Mouse (Mus musculus) heart, embryonic 16.5 days (tissue): ENCODE measurements around the gene Hbq1b. TPM values are rescaled to one million over a fixed set of nuclear protein-coding genes. Genes with fewer than 3 reads are reported as not detected.
A peak's percentile ranks its signal among the peaks of the same experiment; 100 is the strongest.
"Not testable (repeated sequence)": the region's sequence is repeated elsewhere in the genome, so short reads cannot be mapped to it uniquely, and the experiment has no call there.

Experiments used
- ATAC-seq: fragments of 200-750 bp; cut with Nextera tagmentation; replicated peaks from 2 replicates; pipeline ENCODE4 v1.8.0; 2017; ENCODE audit warnings: moderate number of reproducible peaks; ENCODE audit not compliant: insufficient read depth, low FRiP score; ENCODE audit errors: extremely low read depth
- H3K27ac ChIP-seq: fragments of 300-500 bp; sonication (generic); 2 replicates; pipeline ENCODE4 v1.5.1; 2014; ENCODE audit warnings: mild to moderate bottlenecking, low read length, control low read depth, moderate library complexity
- H3K27me3 ChIP-seq: fragments of 300-500 bp; sonication (generic); 2 replicates; pipeline ENCODE4 v1.6.1; 2014; ENCODE audit warnings: low read length, mixed read lengths; ENCODE audit not compliant: control insufficient read depth, insufficient read depth
- H3K36me3 ChIP-seq: fragments of 300-500 bp; sonication (generic); 2 replicates; pipeline ENCODE4 v1.6.1; 2014; ENCODE audit not compliant: control insufficient read depth, insufficient read depth
- H3K4me1 ChIP-seq: fragments of 300-500 bp; sonication (generic); 2 replicates; pipeline ENCODE4 v1.6.1; 2014; ENCODE audit warnings: low read length, mixed read lengths; ENCODE audit not compliant: control insufficient read depth, insufficient read depth
- H3K4me2 ChIP-seq: fragments of 300-500 bp; sonication (generic); 2 replicates; pipeline ENCODE4 v1.6.1; 2014; ENCODE audit warnings: low read depth, mild to moderate bottlenecking, control low read depth, low read length
- H3K4me3 ChIP-seq: fragments of 300-500 bp; sonication (generic); 2 replicates; pipeline ENCODE4 v1.5.1; 2014; ENCODE audit warnings: mild to moderate bottlenecking, control low read depth, low read length
- H3K9ac ChIP-seq: fragments of 300-500 bp; sonication (generic); 2 replicates; pipeline ENCODE4 v1.6.1; 2014; ENCODE audit warnings: low read length, control low read depth
- H3K9me3 ChIP-seq: fragments of 300-500 bp; sonication (generic); replicated peaks from 2 replicates; pipeline ENCODE4 v1.6.1; 2016; ENCODE audit warnings: low read length; ENCODE audit not compliant: control insufficient read depth
- WGBS: fragments of 180-500 bp; shearing (Covaris S2); extraction: QIAGEN DNeasy Blood & Tissue Kit; methylation state at CpG from one replicate; pipeline ENCODE4 v1.1.7; 2014; 5-methylcytosine and 5-hydroxymethylcytosine counted together
- polyA plus RNA-seq: library from polyadenylated mRNA; unstranded; fragments of >200 nt; fragmentation: Nextera tagmentation; extraction: Ambion mirVana; gene quantifications from 2 replicates; pipeline ENCODE4 v1.2.1, GENCODE M21; 2015

Hbq1b gene
- polyA plus RNA-seq, result 1.5 and 1.7 TPM in 2 replicates

DNA sequence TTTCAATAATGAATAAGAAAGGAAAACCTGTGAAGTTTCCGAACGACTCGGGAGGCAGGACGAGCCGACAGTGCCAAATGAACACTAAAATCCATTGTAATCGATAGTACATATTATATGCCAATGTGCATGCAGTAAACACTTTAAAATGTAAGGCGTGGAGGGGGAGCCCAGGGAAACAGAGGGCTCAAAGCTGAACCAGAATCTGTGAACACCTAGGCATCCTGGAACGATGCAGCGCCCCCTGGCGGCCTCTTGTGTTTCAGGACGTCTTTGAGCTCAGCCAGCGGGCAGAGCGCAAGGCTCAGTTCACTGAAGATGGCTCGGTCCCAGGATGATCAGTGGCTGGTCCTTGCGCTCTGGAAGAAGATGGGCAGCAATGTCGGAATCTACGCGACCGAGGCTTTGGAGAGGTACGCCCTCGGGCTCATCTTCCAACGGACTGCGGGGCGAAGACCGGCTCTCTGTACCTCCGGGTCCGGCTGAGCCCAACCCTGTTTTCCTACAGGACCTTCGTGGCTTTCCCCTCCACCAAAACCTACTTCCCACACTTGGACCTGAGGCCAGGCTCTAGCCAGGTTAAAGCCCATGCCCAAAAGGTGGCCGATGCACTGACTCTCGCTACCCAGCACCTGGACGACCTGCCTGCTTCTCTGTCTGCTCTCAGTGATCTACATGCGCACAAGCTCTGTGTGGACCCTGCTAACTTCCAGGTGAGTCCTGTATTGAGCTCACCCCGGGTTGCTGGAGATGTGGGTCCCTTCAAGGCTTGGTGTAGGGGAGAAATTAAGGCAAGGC lies at the start of gene Hbq1b:
Gene Hbq1b, plus strand, starts transcription at position 271 of the 798 bp plus-strand sequence.
- 16% methylated on average over 30 of the region's 33 CpGs for WGBS
- H3K27ac ChIP-seq, H3K36me3 ChIP-seq, H3K9ac ChIP-seq, ATAC-seq, H3K27me3 ChIP-seq, H3K9me3 ChIP-seq, H3K4me1 ChIP-seq: not testable (repeated sequence)
- Histone ChIP-seq H3K4me2 (peak within 1 kb of the TSS; percentile 54), H3K4me3 (peak within 1 kb of the TSS; percentile 32)

DNA sequence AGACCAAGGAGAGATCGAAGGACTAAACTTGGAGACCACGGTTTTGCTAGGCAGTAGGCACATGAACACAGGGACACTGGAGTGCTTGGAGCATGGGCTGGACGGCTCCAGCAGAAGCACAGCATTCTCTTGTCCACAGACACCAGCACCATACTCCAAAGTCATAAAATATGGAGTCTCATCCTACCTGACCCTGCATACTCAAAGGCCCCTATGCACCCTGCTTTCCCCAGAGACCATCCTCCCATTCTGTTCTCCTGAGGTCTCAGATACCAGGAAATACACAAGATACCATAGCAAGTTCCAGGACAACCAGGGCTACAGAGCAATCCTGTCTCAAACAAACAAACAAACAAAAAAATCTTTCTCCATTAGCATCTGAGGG lies 49.4 kb upstream of the Hbq1b start:
- ATAC-seq, result no peak

DNA sequence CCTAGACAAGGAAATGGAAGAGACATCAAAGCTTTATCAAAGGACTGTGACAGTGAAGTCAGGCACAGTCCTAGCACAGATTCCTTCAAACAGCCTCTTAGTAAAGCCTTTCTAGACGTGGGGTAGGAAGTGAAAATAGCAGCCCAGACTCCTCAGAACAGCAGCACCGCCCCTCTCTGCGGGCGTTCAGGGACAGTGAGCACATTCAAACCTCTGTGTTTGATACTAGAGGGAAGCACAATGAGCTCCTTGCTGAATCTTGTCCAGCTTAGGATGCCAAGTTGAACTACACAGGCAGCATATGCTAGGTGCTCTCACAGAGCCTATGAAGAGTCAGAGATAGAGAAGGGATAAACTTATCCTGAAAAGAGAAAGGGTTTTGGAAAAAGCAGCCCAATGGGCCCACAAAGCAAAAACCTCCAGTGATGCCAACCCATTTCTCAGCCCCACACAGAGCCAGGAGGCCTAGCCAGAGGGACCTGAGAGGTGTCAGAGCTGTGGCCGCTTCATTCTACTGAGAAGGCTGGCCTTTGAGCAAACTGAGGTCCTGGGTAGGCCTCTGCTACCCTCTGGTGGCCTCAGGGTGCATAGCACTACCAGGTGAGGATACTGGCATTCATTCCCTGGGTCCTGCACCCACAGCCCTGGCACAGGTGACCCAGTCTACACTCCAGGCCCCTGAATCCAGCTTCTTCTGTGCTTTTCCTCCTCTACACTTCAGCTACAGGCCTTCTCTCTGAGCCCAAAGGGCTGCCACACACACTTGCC lies 48.5 kb upstream of the Hbq1b start:
- no peak overlapping the region for H3K4me2 ChIP-seq
- H3K4me1 ChIP-seq, result peaks cover 13% of the 10 kb centered on the region
- H3K27me3 ChIP-seq, result no peaks in the 10 kb centered on the region
- H3K9me3 ChIP-seq, result no peaks in the 10 kb centered on the region
- H3K9ac ChIP-seq, result no peak overlapping the region
- 61% methylated on average over 5 of the region's 5 CpGs for WGBS
- H3K27ac ChIP-seq, result no peak overlapping the region
- no peak for ATAC-seq
- H3K4me3 ChIP-seq, result no peak overlapping the region
- peaks cover 6% of the 10 kb centered on the region; the same call in 1 of the 2 replicates for H3K36me3 ChIP-seq

More for the DNA sequence above, 49.4 kb upstream of the Hbq1b start:
- Histone ChIP-seq H3K9ac (peak overlapping the region; percentile 13; the same call in 1 of the 2 replicates), H3K9me3 (no peaks in the 10 kb centered on the region), H3K27ac (no peak overlapping the region), H3K4me1 (peaks cover 13% of the 10 kb centered on the region), H3K36me3 (peaks cover 9% of the 10 kb centered on the region), H3K4me2 (no peak overlapping the region), H3K4me3 (no peak overlapping the region), H3K27me3 (no peaks in the 10 kb centered on the region)
- WGBS, result 89% methylated on average over 3 of the region's 3 CpGs

DNA sequence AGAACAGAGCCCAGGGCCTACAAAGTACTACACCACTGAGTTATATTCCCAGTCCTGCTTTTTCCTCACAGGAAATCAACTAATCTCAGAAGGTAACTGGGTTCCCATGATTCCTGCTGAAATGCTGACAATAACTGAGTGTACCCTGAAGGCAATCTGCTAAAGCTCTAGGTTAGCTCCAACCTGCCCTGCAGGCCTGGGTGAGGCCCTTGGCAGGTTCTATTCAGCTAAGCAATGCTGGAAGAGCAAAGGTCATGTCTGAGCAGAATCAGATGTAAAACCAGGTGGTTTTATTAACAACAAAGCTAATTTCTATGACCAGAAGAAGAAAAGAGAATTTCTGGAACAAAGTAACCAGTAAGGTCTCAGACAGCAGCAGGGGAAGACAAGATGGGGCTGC lies 45.4 kb upstream of the Hbq1b start:
- H3K9me3 ChIP-seq, result no peaks in the 10 kb centered on the region
- H3K36me3 ChIP-seq, result 0 out of 2 replicates have a peak, but pooled peaks cover 5% of the 10 kb centered on the region
- no peak overlapping the region for H3K4me3 ChIP-seq
- no peak overlapping the region for H3K9ac ChIP-seq
- no peaks in the 10 kb centered on the region for H3K27me3 ChIP-seq
- H3K4me1 ChIP-seq, result peaks cover 10% of the 10 kb centered on the region; the same call in 1 of the 2 replicates
- H3K4me2 ChIP-seq, result no peak overlapping the region
- H3K27ac ChIP-seq, result no peak overlapping the region
- no peak for ATAC-seq

DNA sequence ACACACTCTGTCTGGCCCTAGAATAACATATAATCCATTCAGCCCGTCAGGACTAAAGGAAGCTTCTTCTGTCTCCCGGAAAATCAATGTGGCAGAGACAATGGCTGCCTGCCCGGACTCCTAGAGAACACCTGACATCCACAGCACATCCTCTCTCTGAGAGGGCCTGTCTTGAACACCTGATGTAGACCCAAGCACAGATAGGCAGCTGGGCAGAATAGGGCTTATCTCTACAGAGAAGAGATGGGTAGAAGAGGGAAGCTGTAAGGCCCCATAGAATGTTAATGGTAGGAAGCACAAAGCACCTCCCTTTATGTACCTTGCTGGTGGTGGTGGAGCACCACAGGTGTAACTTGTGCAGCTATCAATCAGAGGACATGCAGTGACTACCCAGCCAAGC lies 44.6 kb upstream of the Hbq1b start:
- 81% methylated on average over 3 of the region's 3 CpGs for WGBS
- Histone ChIP-seq H3K4me2 (no peak overlapping the region), H3K9ac (no peak overlapping the region), H3K4me3 (no peak overlapping the region), H3K4me1 (peaks cover 8% of the 10 kb centered on the region; the same call in 1 of the 2 replicates), H3K36me3 (0 out of 2 replicates have a peak, but pooled peaks cover 5% of the 10 kb centered on the region), H3K9me3 (no peaks in the 10 kb centered on the region), H3K27me3 (no peaks in the 10 kb centered on the region), H3K27ac (no peak overlapping the region)
- ATAC-seq, result no peak

DNA sequence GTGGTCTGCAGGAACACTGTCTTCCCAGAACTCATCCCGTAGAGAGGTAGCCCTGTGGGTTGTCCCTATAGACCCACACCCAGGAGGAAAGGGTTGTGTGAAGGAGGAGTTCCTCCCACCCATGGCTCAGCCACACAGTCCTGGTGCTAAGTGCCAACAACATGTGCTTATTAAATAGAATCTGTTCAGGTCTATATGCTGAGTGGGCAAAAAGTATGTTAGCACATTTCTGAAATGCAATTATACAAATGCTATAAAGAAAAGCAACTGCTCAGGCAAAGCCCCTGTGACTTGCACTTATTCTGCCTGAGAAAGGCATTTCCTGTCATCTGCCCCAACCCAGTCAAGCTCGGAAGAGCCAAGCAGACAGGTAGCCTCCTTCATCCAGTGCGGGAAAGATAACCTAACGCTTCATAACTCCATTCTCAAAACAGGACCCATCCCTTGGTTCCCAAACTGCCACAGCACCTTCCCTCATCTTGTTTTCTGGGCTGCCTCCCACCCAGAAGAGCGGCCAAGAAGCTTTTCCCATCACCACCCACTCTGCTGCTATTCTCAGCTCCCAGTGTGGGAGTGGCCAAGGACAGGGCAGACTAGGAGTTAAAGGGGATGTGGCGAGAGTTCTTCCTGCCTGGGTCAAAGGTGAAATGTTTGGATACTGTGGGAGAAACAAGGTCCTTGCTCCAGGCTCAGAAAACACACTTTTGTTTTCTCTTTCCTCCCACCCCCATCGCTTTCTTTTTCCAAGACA lies 43.4 kb upstream of the Hbq1b start:
- no peak overlapping the region for H3K9ac ChIP-seq
- H3K4me1 ChIP-seq, result peaks cover 8% of the 10 kb centered on the region; the same call in 1 of the 2 replicates
- no peak; the same call in 1 of the 2 replicates for ATAC-seq
- H3K27ac ChIP-seq, result peak overlapping the region; percentile 15; the same call in 1 of the 2 replicates
- 49% methylated on average over 7 of the region's 7 CpGs for WGBS
- H3K4me3 ChIP-seq, result no peak overlapping the region
- H3K4me2 ChIP-seq, result no peak overlapping the region
- no peaks in the 10 kb centered on the region for H3K9me3 ChIP-seq
- no peaks in the 10 kb centered on the region for H3K27me3 ChIP-seq
- H3K36me3 ChIP-seq, result peaks cover 10% of the 10 kb centered on the region; the same call in 1 of the 2 replicates

DNA sequence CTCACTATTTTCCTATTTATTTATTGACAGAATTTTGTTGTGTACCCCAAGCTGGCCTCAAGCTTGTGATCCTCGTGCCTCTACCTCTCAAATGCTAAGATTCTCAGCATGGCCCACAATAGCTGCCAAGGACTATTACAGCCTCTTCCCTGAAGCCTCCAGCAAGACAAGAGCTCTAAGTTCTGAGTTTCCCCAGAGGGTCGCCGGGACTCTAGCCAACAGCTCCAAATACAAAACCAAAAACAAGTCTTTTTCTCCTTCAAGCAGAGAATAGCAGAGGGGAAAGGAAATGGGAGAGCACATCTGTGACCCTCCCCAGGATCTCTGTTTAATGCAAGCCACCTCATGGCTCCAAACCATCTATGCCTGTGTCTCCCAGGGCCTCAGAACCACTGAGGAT lies 42.7 kb upstream of the Hbq1b start:
- 74% methylated on average over 3 of the region's 3 CpGs for WGBS
- ATAC-seq, result no peak
- no peak overlapping the region for H3K4me3 ChIP-seq
- no peaks in the 10 kb centered on the region for H3K9me3 ChIP-seq
- H3K4me1 ChIP-seq, result peaks cover 8% of the 10 kb centered on the region; the same call in 1 of the 2 replicates
- H3K4me2 ChIP-seq, result no peak overlapping the region
- no peak overlapping the region for H3K9ac ChIP-seq
- H3K36me3 ChIP-seq, result peaks cover 10% of the 10 kb centered on the region; the same call in 1 of the 2 replicates
- H3K27me3 ChIP-seq, result no peaks in the 10 kb centered on the region
- peak overlapping the region; percentile 15 for H3K27ac ChIP-seq

DNA sequence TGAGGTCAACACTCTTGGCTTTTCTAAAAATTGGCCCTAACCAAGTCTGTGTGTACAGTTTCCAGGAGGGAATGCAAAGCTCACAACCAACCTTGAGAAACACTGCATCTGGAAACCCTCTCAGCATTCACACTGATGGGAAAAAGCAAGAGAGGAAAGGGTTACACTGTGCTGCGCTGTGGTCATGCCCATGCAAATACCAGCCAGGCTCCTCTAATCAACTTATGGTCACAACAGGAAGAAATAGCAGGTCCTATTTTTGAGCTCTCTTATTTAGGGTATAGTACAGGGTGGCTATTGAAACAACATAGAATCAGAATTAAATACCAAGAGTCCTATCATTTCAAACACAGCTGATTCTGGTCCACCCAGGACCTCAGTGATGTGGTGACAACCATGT lies 42.1 kb upstream of the Hbq1b start:
- peaks cover 8% of the 10 kb centered on the region; the same call in 1 of the 2 replicates for H3K4me1 ChIP-seq
- H3K36me3 ChIP-seq, result peaks cover 15% of the 10 kb centered on the region
- H3K4me2 ChIP-seq, result no peak overlapping the region
- 83% methylated on average over 1 of the region's 1 CpGs for WGBS
- no peak overlapping the region for H3K4me3 ChIP-seq
- ATAC-seq, result no peak
- H3K9ac ChIP-seq, result no peak overlapping the region
- H3K9me3 ChIP-seq, result no peaks in the 10 kb centered on the region
- no peaks in the 10 kb centered on the region for H3K27me3 ChIP-seq
- H3K27ac ChIP-seq, result peak overlapping the region; percentile 15; the same call in 1 of the 2 replicates
